Mouse (Mus musculus): Measurements from ENCODE around the gene Dbndd1.
"Not testable (repeated sequence)": the region's sequence is repeated elsewhere in the genome, so short reads cannot be mapped to it uniquely, and the experiment has no call there.

DNA sequence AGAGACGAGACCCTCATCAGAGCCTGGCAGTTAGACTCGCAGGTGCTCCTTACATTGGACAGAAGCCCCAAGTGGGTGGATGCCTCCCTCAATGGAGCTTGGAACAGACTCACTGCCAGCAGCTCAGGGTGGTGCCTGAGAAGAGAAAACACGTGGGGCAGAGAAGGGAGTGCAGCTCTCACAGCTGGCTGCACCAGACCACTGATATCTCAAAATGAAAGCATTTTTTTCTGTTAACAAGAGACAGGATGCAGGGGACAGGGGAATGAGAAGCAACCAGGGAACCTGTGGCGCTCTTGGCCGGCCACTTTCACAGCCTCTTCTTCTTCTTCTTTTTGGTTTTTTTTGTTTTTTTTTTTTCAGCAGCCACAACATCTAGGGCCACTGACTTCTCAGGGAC, 40.7 kb downstream of the Dbndd1 start:
- TF ChIP-seq ZC3H11A (IDR thresholded peaks at IDR 0.05; ENCODE audit: borderline replicate concordance, low read depth, low read length); HCFC1 (IDR thresholded peaks at IDR 0.05; ENCODE audit: borderline replicate concordance, insufficient read depth, low read length): not testable (repeated sequence)
